Mouse (Mus musculus) liver, adult (tissue): ENCODE data around the gene Washc3.

Experiments used
- GATA4 ChIP-seq: IDR thresholded peaks from 2 replicates; pipeline ENCODE4 v1.6.1; 2014; ENCODE audit warnings: mild to moderate bottlenecking, low read length; ENCODE audit not compliant: insufficient replicate concordance

The Washc3 gene

GRCm38 (mm10) chr10:88200951-88201638 lies at the start of gene Washc3:
Gene Washc3, plus strand, starts transcription at chr10:88201093.
- peak; percentile 17; the same call in 1 of the 2 replicates for TF ChIP-seq GATA4

DNA sequence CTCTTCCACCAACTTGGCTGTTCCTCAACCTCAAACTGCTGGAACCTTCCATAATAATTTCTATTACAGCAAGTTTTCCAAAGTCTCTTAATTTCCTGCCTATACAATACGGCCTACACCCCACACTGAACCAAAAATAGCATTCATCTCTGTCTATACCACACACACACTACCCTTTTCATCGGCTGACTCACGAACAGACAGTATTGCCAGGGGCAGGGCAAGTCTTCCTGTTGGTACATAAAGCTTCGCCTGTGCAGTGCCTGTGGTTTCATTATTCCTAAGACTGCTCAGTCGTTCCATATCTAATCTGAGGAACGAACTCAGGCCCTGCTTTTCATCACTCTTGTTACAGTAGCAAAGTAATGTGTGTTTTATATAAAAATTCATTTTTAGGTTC lies 49.2 kb upstream of the Washc3 start:
- TF ChIP-seq GATA4 = no peak

GRCm38 (mm10) chr10:88162096-88162495 lies 38.8 kb upstream of the Washc3 start:
- no peak for TF ChIP-seq GATA4

GRCm38 (mm10) chr10:88162676-88163075 lies 38.2 kb upstream of the Washc3 start:
- no peak for TF ChIP-seq GATA4

- no peak for TF ChIP-seq GATA4
These were observed 34.7 kb upstream of the Washc3 start for GRCm38 (mm10) chr10:88166158-88166557.

DNA sequence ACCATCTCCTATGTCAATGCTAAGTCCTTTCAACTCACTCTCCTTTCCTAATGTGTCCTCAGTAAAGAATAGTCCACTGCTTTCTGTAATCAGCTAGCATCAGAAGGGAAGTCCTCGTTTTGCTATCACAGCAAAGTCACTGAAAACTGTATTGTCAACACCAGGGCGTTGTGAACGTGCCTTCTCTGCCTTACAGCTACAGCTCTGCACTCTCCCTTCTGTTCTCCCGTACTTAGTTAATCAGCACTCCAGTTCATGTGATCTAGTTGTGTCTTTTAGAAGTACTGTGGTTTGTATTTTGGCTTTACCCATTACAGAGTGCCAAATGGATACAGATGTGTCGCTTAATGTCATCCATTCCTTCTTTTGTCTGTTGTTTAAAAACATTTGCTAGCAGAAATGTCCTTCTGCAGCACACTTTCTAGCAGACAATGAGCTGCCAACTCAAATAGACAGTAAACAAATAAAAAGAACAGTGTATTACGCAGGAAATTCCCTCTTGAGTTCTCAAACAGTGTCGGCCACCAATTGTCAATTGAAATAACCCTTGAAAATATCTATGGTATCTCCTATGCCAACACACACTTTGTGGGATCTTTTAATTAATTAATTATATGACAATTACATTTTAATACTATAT lies 33.3 kb upstream of the Washc3 start:
- no peak for TF ChIP-seq GATA4

GRCm38 (mm10) chr10:88200541-88200940 lies 352 bp upstream of the Washc3 start:
- no peak for TF ChIP-seq GATA4

DNA sequence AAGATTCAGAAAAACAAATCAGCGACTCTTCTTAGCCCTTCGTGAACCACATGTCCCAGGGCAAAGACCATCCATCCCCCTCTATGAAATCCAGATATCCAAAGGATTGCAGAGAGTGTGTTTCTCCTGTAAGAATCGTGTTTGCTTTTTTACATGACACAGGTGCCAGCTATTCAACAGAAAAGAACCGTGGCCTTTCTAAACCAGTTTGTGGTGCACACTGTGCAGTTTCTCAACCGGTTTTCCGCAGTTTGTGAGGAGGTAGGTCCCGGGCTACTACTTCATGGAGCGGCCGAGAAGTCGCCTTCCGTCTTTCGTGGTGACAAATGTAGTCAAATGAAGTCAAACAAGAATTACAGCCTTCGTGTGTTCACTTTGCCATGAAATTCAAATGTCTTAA lies 757 bp downstream of the Washc3 start:
- TF ChIP-seq GATA4 = no peak

DNA sequence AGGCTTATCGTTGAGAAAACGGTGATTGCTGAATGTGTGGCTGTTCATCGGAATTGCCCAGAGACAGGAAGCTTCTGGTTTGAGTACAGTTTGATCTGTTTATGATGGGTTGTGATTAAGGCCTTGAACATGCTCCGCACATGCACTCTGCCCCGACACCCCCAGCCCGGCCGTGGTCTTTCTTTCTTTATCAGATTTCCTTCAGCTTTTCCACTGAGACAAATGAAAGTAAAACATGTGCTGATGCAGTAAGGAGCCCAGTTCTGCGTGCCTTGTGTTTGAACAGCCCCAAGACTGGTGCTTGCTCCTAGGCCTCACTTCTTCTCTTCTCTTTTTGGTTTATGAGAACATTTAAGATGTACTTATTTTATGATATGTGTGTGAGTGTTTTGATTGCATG lies 1.7 kb downstream of the Washc3 start:
- TF ChIP-seq GATA4 = no peak

GRCm38 (mm10) chr10:88203236-88203635 lies 2.3 kb downstream of the Washc3 start:
- TF ChIP-seq GATA4 = no peak

DNA sequence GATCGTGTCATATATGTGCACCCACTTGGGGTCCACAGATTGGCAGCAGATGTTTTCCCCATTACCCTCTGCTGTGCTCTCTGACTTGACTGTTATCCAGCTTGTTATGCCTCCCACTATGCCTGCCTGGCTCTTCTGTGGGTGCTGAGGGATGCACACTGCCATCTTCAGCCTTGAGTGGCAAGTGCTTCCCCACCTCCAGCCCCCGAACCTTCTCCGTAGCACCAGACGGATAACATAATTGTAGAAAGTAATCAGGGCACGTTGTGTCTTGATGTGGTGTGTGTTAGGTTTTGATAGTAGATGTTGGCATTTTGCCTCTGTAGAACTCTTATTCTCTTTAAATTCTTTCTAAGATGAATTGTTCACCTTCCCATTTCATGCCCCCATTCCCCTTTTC lies 11.8 kb downstream of the Washc3 start:
- no peak for TF ChIP-seq GATA4

GRCm38 (mm10) chr10:88214800-88215514 lies 14.1 kb downstream of the Washc3 start:
- TF ChIP-seq GATA4 = no peak

- no peak for TF ChIP-seq GATA4
These were observed 17.3 kb downstream of the Washc3 start for GRCm38 (mm10) chr10:88218161-88218560.

- no peak for TF ChIP-seq GATA4
These were observed 20.8 kb downstream of the Washc3 start for GRCm38 (mm10) chr10:88221718-88222117.

- TF ChIP-seq GATA4 = no peak
These were observed 24.5 kb downstream of the Washc3 start for GRCm38 (mm10) chr10:88225421-88225820.

DNA sequence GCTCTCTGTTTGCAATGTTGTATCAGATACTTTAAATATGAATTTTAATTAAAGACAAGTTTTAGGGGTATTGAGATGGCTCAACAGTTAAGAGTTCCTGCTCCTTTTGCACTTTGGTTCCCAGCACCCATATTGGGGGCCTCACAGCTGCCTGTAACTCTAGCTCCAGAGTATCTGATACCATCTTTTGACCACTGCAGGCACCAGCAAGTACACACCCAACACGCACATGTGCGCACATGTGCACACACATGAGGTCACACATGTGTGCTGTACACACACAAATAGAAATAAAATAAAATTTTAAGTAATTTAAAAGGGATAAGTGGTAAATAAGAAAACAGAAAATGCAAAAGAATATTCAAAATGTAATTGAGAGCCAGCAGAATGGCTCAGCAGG lies 27.1 kb downstream of the Washc3 start:
- no peak for TF ChIP-seq GATA4
